Mouse (Mus musculus) lung, adult 2 months (tissue): ENCODE data around the gene Gadl1.

Experiments used
- CTCF ChIP-seq: fragments of 200-500 bp; IDR thresholded peaks from 2 replicates; pipeline ENCODE4 v1.5.1; 2011; ENCODE audit warnings: mild to moderate bottlenecking, low read length, control low read depth; ENCODE audit not compliant: insufficient read depth
- POLR2A ChIP-seq: fragments of 200-500 bp; IDR thresholded peaks from 2 replicates; pipeline ENCODE4 v1.6.1; 2011; ENCODE audit warnings: low read depth, mild to moderate bottlenecking, control low read depth, low read length, borderline replicate concordance; ENCODE audit errors: extremely low read depth

DNA sequence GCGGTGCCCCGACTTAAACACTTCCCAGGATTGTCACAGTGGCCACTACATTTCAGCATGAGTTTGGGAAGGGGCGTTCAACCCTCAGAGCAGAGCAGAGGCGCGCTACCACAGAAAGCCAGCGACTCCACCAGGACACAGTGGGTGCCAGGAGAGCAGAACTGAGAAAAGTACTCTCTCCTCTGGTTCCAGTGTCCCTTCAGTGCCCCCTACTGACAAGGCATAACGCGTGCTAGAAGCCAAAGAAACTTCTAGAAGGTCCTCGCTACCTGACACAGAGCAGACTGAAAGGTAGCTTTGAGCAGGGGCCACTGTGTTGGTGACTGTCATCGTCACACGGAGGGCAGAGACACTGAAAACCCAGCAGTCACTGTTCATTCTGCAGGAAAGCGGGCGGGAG, 39.1 kb upstream of the Gadl1 start:
- TF ChIP-seq CTCF (no peak), POLR2A (no peak)
